Mouse (Mus musculus) heart, adult 11 months (tissue): ENCODE results near the gene Map3k15.

Experiments
- DNase-seq: peaks from one replicate; pipeline ENCODE4 v3.0.0; 2022

The Map3k15 gene

GRCm38 (mm10) chrX:159988002-159988960, at the start of gene Map3k15:
Map3k15 (plus strand) TSS chrX:159988433.
- peak; percentile 92 for DNase-seq

GRCm38 (mm10) chrX:159942569-159942968, 45.7 kb upstream of the Map3k15 start:
- peak; percentile 96 for DNase-seq

- no peak for DNase-seq
These were observed 44.6 kb upstream of the Map3k15 start for GRCm38 (mm10) chrX:159943586-159943985.

GRCm38 (mm10) chrX:159953546-159954429, 34.4 kb upstream of the Map3k15 start:
- no peak for DNase-seq

- no peak for DNase-seq
These were observed 33.8 kb upstream of the Map3k15 start for GRCm38 (mm10) chrX:159954430-159954779.

- DNase-seq = no peak
These were observed 32.8 kb upstream of the Map3k15 start for GRCm38 (mm10) chrX:159955433-159955832.

- no peak for DNase-seq
These were observed 26.8 kb upstream of the Map3k15 start for GRCm38 (mm10) chrX:159961385-159961784.

GRCm38 (mm10) chrX:159963273-159963672, 25.0 kb upstream of the Map3k15 start:
- no peak for DNase-seq

- DNase-seq = peak; percentile 91
These were observed 24.3 kb upstream of the Map3k15 start for GRCm38 (mm10) chrX:159963925-159964324.

- DNase-seq = no peak
These were observed 19.2 kb upstream of the Map3k15 start for GRCm38 (mm10) chrX:159969025-159969424.

- DNase-seq = no peak
These were observed 17.0 kb upstream of the Map3k15 start for GRCm38 (mm10) chrX:159971091-159971779.

GRCm38 (mm10) chrX:159973730-159974129, 14.5 kb upstream of the Map3k15 start:
- no peak for DNase-seq

- no peak for DNase-seq
These were observed 12.0 kb upstream of the Map3k15 start for GRCm38 (mm10) chrX:159976243-159976642.

- no peak for DNase-seq
These were observed 7.6 kb downstream of the Map3k15 start for GRCm38 (mm10) chrX:159995808-159996207.

GRCm38 (mm10) chrX:160053306-160053705, 65.1 kb downstream of the Map3k15 start:
- no peak for DNase-seq

GRCm38 (mm10) chrX:160054643-160055042, 66.4 kb downstream of the Map3k15 start:
- DNase-seq = no peak

GRCm38 (mm10) chrX:160091973-160092372, 103.7 kb downstream of the Map3k15 start:
- no peak for DNase-seq

GRCm38 (mm10) chrX:160107817-160108216, 119.6 kb downstream of the Map3k15 start:
- no peak for DNase-seq

- DNase-seq = no peak
These were observed 125.5 kb downstream of the Map3k15 start for GRCm38 (mm10) chrX:160113777-160114176.

- DNase-seq = peak; percentile 89
These were observed 127.8 kb downstream of the Map3k15 start for GRCm38 (mm10) chrX:160116074-160116473.

GRCm38 (mm10) chrX:160116658-160117057, 128.4 kb downstream of the Map3k15 start:
- DNase-seq = peak; percentile 87

GRCm38 (mm10) chrX:160134136-160134843, 146.1 kb downstream of the Map3k15 start:
- no peak for DNase-seq
